Mouse (Mus musculus) forelimb bud, embryonic 11.5 days (tissue): ENCODE data around the gene Ctxn1.
"Not testable (repeated sequence)": the region's sequence is repeated elsewhere in the genome, so short reads cannot be mapped to it uniquely, and the experiment has no call there.

Experiments
- DNase-seq: peaks from one replicate; pipeline ENCODE4 v3.0.0-alpha.2; 2012; ENCODE audit warnings: low read depth, low spot score

The Ctxn1 gene

GRCm38 (mm10) chr8:4259125-4259804 is at the start of gene Ctxn1:
TSS of gene Ctxn1 (minus strand) at chr8:4259274.
- DNase-seq: peak; percentile 91

DNA sequence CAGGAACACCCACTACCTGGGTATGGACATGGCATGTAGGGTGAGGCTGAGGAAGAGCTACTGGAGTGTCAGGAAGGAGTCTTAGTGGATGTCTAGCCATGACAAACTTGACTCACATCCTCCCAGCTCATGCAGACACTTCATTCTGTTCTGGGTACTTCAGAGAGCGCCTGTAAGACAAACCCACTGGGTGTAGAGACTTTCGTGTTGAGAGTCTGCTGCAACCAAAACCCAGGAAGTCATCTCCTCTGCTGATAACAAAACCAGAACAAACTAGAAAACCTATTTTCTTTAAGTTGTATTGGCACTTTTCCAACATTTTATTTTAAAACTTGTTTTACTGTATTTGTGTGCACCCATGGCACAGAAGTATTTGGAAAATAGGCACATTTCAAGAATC is 46.8 kb upstream of the Ctxn1 start:
- no peak for DNase-seq

- no peak for DNase-seq
These were observed 45.1 kb upstream of the Ctxn1 start for GRCm38 (mm10) chr8:4304124-4304547.

GRCm38 (mm10) chr8:4297822-4298221 is 38.7 kb upstream of the Ctxn1 start:
- DNase-seq: no peak

DNA sequence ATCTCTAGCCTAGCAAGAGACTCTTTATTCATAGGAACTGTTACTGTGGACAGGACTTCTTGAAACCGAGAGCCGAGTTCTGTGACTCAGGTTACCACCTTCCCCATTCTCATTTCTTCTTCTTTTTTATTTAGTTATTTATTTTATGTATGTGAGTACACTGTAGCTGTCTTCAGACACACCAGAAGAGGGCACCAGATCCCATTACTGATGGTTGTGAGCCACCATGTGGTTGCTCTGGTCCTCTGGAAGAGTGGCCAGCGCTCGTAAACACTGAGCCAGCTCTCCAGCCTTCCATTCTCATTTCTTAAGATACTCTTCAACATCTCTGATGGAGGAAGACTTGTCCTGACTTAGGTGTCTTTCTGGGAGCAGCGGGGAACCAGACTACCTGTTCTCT is 33.7 kb upstream of the Ctxn1 start:
- DNase-seq: no peak

DNA sequence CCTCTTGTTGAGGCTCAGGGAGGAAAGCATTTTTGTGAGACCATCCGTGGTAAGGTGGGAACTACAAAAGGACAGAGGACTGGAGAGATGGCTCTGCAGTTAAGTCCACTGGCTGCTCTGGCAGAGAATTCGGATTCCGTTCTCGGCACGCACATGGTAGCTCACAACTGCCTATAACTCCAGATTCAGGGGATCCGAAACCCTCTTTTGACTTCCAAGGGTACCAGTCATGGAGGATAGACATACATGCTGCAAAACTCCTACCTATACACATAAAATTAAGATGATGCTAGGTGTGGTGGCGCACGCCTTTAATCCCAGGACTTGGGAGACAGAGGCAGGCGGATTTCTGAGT is 17.0 kb upstream of the Ctxn1 start:
- no peak for DNase-seq

DNA sequence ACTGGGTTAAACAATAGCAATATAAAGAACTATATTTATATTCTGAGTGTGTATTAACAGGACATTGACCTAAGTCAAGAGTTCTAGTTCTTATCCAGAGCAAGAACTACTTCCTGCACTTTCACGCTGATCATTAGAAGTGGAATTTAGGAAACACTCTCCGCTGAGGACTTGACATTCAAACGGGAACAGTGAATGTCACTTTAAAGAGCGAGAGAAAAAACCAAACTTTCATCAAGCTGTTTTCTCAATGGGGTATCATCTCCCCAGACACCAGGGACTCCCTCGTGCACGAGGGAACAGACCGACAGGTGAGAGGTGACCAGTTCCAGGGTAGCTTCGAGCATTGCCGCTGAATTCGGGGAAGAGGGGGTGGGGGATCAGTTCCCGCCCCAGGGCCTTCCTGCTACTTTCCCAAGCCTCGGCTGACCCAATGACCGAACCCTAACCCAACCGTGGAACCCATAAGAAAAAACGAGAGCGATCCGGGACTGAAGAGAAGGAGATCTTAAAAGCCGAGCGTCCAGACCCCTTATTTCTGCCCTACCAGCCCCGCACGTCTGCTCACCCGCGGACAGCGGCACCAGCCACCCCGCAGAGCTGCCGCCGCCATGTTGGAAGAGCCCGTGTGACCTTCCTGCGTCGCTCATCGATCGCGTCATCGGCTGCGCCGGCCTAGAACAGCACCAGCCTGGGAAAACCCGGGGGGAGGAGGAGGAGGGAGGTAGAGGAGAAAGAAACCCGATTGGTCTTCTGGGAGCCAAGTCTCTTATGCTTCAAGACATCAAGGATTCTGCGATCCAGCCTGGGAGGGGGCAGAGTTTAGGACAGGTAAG is 16.4 kb upstream of the Ctxn1 start, which contains the start of gene Timm44:
Timm44 (minus strand) TSS at position 639 of the 836 bp plus-strand sequence.
- peak; percentile 96 for DNase-seq

DNA sequence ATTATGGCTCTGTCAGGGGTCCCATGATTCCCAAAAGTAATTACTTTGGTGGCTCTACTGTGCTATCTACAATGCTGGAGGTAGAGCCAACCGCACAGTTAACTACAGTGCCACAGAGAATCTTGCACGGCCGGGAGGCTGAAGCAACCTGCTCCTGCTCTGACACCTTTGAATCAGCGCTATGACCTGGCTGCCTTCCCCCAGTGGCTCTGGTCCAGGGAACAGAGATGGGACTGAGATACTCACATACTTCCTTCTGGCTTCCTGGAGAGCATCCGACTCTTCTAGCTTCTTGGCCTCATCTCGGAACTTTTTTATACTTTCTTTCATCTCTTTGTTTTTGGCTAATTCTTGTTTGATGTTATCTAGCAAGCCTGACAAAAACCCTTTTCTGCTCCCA is 10.5 kb upstream of the Ctxn1 start:
- no peak for DNase-seq

- no peak for DNase-seq
These were observed 8.6 kb upstream of the Ctxn1 start for GRCm38 (mm10) chr8:4267627-4268026.

DNA sequence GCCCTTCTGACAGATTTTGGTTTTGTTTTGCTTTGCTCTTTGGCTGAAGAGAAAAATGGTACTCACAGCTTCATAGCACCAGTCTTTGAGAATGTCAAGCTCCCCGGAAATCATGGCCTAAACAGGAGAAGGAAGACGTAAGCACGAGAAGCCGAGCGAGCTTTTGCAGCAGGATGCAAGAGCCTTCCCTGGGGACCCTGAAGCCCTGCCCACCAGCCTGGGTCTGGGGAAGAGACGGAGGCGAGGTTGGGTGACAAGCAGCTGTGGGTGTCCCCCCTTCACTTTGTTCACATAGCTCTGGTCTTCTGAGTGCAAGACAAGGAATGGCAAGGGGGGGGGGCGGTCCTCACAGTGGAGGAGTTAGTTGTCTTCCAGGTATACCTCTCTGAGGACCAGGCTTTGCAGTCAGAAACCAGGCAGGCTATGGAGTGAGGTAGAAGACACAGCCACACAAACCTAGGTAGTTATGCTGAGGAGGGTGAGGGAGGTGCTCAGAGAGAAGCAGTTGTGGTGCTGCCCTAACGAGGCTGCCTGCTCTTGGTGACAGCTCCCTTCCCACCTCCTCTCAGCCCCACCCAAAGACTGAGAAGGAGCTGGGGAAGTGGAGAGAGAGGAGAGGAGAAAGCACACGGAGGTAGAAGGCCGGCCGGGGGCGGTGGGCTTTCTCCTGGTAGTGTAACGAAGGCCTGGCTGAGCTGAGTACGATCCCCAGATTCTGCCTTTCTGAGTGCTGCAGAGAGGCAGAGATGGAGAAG is 6.3 kb upstream of the Ctxn1 start:
- DNase-seq: no peak

DNA sequence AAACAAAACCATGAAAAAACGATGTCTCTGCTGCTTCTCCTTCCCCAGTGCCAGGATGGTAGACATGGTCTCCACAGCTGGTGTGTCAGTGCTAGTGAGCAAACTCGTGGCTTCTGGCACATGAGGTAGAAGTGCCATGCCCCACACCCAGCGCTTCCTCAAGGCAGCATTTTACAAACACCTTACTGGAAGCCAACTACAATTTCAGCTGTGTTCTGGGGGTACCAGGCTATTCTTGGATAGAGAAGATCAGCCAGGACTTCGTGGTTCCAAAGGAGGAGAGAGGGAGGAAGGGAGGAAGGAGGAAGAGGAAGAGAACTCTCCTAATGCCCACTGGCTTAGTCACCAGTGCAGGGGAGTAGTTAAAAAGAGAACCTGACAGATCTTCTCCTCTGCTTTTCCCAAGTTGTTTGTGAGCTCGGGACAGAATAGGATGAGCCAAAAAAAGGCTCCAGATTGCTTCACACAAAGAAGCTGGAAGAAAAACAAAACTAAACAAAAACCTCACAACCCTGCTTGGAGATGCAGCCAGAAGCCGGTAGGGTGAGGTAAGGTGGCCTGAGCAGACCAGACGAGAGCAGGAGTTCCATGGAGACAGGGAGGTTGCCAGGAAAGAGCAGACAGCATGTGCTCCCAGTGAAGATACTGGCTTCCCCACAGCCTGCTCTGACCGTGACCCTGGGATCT is 4.2 kb upstream of the Ctxn1 start:
- DNase-seq: no peak

DNA sequence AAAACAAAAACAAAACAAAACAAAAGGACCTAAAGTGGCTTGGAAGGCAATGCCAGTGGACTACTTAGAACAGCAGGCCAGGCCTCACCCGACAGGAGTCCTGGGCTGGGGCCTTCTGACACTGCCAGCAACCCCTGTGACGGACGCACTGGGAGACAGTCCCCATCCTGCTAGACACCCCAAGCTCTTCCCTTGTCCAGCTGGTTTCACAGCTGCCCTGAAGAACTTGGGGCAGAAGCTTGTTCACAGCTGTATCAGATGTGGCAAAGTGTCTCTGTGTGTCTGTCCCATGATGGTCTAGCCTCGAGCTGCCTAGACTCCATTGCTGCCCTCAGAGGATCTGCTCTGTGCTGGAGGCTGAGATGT is 714 bp upstream of the Ctxn1 start:
- no peak for DNase-seq

- peak; percentile 64 for DNase-seq
These were observed 396 bp downstream of the Ctxn1 start for GRCm38 (mm10) chr8:4258678-4259077.

DNA sequence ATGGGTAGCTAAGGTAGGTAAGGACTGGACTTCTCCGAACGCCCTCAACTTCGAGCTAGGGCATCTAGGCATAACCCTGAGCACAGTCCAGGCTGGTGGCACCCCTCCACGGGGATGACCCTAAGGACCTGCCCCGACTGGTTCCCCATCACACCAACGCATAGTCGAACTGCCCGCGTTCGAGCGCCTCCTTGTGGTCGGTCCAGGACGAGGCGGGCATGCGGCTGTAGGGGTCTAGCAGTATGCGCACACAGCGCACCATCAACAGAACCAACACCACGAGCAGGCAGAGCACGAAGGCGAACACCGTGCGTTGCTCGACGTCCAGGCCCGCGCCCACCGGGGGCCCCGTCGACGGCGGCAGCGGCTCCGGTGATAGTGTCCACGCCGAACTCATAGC is 841 bp downstream of the Ctxn1 start:
- DNase-seq: peak; percentile 86

- DNase-seq: no peak
These were observed 1.7 kb downstream of the Ctxn1 start for GRCm38 (mm10) chr8:4257350-4257749.

DNA sequence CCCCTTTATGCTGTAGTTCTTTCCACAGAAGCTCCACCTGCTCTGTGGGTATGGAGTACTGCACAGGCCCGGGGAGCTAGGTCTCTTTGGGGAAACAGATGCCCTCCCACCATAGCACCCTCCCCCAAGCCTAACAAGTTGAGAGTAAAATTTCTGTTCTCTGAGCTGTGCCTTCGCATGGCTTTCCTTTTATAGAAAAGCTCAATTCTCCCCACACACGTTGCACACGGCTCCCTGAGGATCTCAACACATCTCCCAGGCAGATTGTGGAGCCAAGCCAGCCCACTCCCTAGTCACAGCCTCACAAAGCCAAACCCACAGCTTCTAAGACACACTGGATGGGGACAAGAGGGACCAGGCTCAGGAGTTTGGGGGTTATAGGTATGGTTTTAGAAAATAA is 2.2 kb downstream of the Ctxn1 start:
- no peak for DNase-seq

GRCm38 (mm10) chr8:4255471-4255870 is 3.6 kb downstream of the Ctxn1 start:
- not testable (repeated sequence) for DNase-seq

GRCm38 (mm10) chr8:4254001-4254400 is 5.1 kb downstream of the Ctxn1 start:
- DNase-seq: no peak

GRCm38 (mm10) chr8:4252934-4253841 is 5.9 kb downstream of the Ctxn1 start, which contains the start of gene Snapc2:
TSS of gene Snapc2 (plus strand) at chr8:4253080.
- peak; percentile 89 for DNase-seq

GRCm38 (mm10) chr8:4252116-4252760 is 6.8 kb downstream of the Ctxn1 start:
- DNase-seq: no peak
